Mouse (Mus musculus): ENCODE results near the gene 9430007A20Rik. TPM values are rescaled to one million over a fixed set of nuclear protein-coding genes. Genes with fewer than 3 reads are reported as not detected.
"Not testable (repeated sequence)": the region's sequence is repeated elsewhere in the genome, so short reads cannot be mapped to it uniquely, and the experiment has no call there.

9430007A20Rik gene
- not detected for total RNA-seq (2021)
- long read RNA-seq, experiment 1: 0 reads
- long read RNA-seq, experiment 2: 0 reads

DNA sequence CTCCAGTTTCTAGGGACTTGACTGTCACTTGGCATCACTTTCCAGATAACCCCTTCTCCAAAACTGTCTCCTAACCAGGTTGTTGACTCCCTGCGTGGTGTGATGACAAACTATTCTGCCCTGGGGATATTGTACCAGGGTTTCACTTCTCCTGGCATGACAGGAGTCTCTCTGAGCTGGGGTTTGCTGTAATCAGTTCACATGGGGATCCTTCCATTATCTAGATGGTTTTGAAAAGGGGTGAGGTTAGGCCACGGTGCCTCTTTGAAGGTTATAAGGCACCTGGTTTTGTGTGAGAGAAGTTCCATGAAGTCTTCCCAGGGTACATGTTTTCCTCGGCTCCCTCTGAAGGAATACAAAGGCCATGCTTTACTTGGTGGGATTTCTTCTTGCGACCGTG, at the start of gene 9430007A20Rik:
9430007A20Rik (plus strand) TSS at position 301 of the 400 bp plus-strand sequence.
- no peak for DNase-seq

DNA sequence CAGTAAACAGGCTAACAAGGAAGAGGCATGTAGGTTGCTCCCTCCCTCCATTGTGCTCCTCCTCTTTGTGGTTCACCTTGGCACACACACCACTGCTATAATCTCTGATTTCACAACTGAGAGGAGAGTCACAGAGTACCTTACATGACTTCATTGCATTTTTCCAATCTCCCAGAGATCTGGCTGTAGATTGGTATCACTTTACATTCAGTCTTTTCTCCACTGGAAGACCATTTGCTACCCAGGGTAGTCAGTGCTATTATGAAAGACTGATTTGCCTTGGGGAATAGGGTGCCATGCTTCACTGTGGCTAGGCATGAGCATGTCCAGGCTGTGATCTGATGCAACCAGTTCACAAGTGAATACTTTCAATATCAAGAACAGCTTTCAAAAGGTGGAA, 26.3 kb upstream of the 9430007A20Rik start:
- DNase-seq: no peak

DNA sequence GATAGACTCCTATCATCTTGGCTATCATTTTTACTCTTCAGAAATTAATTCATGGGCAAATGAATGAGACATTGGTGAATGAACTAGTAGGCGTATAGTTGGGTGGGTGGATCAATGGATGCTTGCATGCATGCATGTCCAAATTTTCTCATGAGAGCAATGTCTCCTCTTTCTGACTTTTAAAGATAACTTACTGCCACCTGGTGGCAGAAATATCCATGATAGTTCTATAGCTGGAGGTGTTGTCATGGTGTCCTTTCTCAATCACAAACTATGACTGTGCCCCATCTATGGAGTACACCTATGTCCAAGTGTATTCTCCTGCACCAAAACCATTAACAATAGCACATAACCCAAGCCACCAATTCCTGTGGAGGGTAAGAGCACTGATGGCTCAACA, 13.1 kb upstream of the 9430007A20Rik start:
- DNase-seq: no peak

DNA sequence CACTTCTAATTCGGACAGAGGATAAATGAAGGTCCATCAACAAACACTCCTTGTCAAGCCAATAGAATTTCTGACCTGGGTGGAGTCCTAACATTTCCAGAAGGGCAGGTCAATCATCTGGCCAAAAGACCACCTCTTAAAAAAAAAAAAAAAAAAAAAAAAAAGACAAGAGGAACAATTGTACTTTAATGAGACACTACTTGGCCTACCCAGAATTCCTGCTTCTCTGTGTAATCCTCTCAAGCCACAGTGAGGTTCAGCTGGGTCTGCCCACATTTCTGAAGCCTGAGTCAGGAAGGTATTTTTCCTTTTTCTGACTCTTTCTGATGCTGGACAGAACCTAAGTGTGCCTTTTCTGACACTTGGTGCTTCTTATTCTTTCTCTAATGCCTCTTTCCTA, 25.1 kb downstream of the 9430007A20Rik start:
- no peak for DNase-seq

DNA sequence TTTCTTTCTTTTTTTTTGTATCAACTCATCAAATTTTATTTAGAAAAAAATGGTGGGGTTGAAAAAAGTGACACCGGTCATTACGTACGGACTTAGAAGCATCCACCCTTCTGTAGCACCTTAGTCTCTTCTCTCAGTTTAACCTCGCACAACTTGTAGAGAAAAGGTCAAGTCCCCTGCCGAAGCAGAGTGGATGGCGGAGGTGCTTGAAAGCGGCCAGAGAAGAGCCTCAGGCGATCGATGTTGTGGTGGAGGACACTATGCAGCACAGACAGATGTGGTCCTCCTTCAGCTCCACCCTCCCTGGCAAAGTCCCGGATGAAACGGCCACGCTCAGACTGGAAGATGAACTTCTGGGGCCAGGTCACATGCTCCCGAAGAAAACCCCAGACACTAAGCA, 25.7 kb downstream of the 9430007A20Rik start:
- DNase-seq: not testable (repeated sequence)

DNA sequence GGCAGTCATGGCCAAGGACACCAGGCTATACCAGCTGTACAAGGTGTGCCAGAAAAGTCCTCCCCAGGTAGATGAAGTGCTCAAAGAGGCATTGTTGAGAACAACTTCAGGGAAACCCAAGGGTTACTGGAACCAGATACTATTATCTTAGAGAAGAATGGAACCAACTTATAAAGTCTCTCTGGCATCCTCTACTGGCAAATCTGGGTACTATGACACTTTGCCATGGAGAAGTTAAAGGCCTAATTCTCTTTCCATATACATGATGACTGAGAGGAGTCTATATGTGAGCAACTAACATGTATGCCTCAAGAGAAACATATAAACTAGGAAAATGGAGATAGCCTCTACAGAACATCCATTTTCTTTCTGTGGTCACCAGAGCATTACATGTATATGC, 31.5 kb downstream of the 9430007A20Rik start:
- DNase-seq: no peak

DNA sequence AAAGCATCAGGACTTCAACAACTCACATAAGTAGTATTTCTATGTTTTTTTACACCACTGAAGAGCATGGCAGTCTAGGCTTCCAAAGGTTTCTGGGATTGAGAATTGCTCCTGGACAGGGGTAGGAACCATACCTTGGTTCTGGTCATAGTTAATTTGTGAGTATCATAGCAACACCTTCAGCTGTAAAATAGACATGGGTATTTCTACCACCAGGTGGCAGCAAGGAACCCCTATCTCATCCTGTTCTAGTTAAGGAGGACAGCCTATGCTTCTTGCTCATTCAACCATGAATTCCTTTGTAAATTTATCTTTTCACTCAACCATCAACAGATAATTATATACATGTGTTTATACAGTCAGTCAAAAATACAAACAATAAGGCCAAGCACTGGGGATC, 40.2 kb downstream of the 9430007A20Rik start:
- DNase-seq: no peak

DNA sequence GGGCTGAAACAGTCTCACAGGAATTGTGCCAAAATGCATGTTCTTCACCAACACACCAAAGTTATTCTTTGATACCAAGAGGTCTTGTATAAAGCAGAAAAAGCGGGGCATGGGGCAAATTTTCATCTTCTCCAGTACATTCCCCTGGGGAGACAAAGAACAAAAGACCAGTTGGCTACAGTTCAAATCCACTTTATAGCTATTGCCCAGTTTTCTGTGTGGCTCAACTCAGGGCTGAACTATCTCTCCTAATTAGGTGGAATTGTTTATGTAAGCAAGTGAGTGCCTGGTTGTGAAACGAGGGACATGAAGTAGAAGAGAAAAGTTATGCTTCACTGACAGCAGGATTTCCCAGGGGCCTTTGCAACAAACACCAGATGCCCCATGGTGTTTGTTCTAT, 41.6 kb downstream of the 9430007A20Rik start:
- no peak for DNase-seq

DNA sequence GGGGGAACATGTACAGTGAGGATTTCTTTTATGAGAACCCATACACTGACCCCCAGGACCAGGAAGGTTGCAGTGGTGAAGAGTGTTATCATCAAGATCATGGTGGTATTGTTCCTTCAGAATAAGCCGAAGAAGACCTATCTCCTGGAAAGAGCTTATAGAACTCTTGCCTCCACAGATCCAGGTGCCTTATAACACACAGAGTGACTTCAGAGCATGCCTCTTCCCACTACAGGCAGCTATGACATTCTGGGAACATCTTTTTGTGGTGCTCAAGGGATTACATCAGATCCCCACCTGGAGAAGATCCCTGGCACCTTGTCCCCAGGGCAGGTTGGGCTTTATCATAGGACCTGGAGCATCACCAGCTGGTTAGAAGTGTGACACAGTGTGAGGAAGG, 45.4 kb downstream of the 9430007A20Rik start, which contains the start of gene Gm13124:
Gm13124 (minus strand) TSS at position 101 of the 400 bp plus-strand sequence.
- DNase-seq: no peak

DNA sequence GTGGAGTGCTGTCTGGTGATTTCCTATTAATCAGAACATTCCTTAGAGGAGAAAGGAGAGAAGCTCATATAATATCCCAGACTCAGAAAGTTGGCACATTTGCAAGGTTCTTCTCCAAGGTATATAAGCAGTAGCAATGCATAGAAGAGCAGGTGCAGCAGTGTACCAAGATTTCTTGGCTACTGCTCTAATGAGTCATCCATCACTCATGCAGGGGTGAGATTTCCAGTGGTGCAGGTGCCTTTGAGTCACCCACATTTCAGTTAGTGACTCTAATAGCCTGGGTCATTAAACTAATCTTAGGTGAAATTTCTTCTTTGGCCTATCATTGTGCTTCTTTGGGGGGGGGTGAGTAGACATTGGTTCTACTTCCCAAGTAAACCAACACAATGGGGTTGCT, 48.1 kb downstream of the 9430007A20Rik start:
- no peak for DNase-seq

Other genes with a start within 250 kb of the 9430007A20Rik start
- gene Pramel5, start 239.3 kb upstream of the 9430007A20Rik start, total RNA-seq (2021): not detected
- gene Gm13128, start 189.6 kb upstream of the 9430007A20Rik start, total RNA-seq (2021): not detected
- gene Gm13119, start 161.9 kb upstream of the 9430007A20Rik start, total RNA-seq (2021): not detected
- gene Pramef20, start 141.9 kb upstream of the 9430007A20Rik start, total RNA-seq (2021): not detected
- gene Pramef12, start 111.4 kb upstream of the 9430007A20Rik start, total RNA-seq (2021): not detected
- gene 1700012P22Rik, start 81.0 kb upstream of the 9430007A20Rik start, total RNA-seq (2021): not detected
- gene Gm9944, start 66.5 kb upstream of the 9430007A20Rik start, total RNA-seq (2021): not detected
- gene Aadacl3, start 56.1 kb upstream of the 9430007A20Rik start, total RNA-seq (2021): not detected
- not detected for gene Gm13124, start 45.3 kb downstream of the 9430007A20Rik start, total RNA-seq (2021)
- not detected for gene Aadacl4, start 93.9 kb downstream of the 9430007A20Rik start, total RNA-seq (2021)
- not detected for gene Gm436, start 166.5 kb downstream of the 9430007A20Rik start, total RNA-seq (2021)
- not detected for gene Gm13178, start 201.6 kb downstream of the 9430007A20Rik start, total RNA-seq (2021)